Mouse (Mus musculus) CD4-positive naive resting alpha-beta T cell, adult 57 days (primary cell): Measurements from ENCODE around the gene Ccdc174. TPM values are rescaled to one million over a fixed set of nuclear protein-coding genes. Genes with fewer than 3 reads are reported as not detected.

Experiments used
- total RNA-seq: library from RNA; stranded (reverse); gene quantifications from one replicate; pipeline ENCODE4 v1.2.4, GENCODE M21; 2023

The Ccdc174 gene
- 50.5 TPM for total RNA-seq

GRCm38 (mm10) chr6:91877885-91878651, at the start of gene Ccdc174:
Gene Ccdc174 (plus strand): TSS chr6:91878053.

GRCm38 (mm10) chr6:91902509-91902908, 24.7 kb downstream of the Ccdc174 start, which contains the start of gene 4930590J08Rik:
Gene 4930590J08Rik (plus strand): TSS chr6:91902809.

Other genes with a start within 250 kb of the Ccdc174 start
- 102 TPM for gene Slc6a6, start 194.0 kb upstream of the Ccdc174 start, total RNA-seq
- gene Grip2, start 50.8 kb upstream of the Ccdc174 start, total RNA-seq = 0.33 TPM
- 4.4 TPM for gene 4930590J08Rik, start 24.8 kb downstream of the Ccdc174 start, total RNA-seq
- 0.41 TPM for gene Fgd5, start 100.8 kb downstream of the Ccdc174 start, total RNA-seq
- 108 TPM for gene Nr2c2, start 213.3 kb downstream of the Ccdc174 start, total RNA-seq